Mouse (Mus musculus): ENCODE measurements around the gene Gm20772. TPM values are rescaled to one million over a fixed set of nuclear protein-coding genes. Genes with fewer than 3 reads are reported as not detected.

Gene Gm20772
- total RNA-seq (2023) = not detected

DNA sequence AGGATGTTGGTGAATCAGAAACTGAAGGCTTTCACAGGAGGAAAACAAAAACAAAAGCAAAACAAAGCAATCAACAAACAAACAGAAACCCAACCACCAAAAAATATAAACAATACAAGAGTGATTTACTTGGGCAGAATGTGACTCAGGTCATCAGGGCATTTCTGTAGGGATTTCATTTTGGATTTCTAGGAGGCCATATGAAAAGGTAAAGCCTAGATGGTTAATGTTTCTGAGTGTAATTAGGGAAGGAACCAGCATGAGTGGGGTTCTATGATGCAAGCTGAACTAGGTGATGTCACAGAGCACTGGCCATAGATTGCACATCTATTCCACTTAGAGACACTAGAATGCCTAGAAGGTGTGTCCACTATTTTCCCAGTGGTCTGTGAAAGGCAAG is at the start of gene Gm20772, which contains the start of gene Gm20831:
Gene Gm20772, plus strand, starts transcription at position 301 of the 400 bp plus-strand sequence.
Gene Gm20831, plus strand, starts transcription at position 301 of the 400 bp plus-strand sequence.

DNA sequence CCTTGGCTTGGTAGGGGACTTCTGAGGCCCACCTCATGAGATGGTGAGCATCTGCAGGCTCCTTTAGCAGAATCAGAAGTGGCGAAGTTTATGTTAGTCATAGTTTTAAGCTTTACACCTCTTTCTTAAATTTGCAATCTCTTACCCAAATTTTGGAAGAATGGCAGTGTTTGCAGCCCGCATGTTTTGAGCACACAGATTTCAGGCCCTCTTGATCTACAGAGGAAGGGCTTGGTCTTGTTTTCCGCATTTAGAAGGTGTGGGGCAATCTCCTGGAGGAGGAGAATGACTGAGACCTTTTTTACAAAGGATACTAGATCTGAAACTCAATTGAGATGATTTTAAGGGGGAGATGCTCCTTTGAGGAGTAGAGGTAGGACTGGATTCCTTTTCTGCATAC is 28.4 kb upstream of the Gm20772 start, which contains the start of gene Gm21904:
Gene Gm21904, minus strand, starts transcription at position 101 of the 400 bp plus-strand sequence.

Other genes with a start within 250 kb of the Gm20772 start
- not detected for gene Gm21904, start 28.5 kb upstream of the Gm20772 start, total RNA-seq (2023)
- not detected for gene Gm20831, start within 50 bp of the Gm20772 start, total RNA-seq (2023)
- gene Srsy, start 62.6 kb downstream of the Gm20772 start, total RNA-seq (2023) = not detected
- not detected for gene Gm21764, start 187.1 kb downstream of the Gm20772 start, total RNA-seq (2023)
- gene Ssty1, start 214.4 kb downstream of the Gm20772 start, total RNA-seq (2023) = not detected